Mouse (Mus musculus): ENCODE measurements around the gene Ppp2r5c. TPM values are rescaled to one million over a fixed set of nuclear protein-coding genes. Genes with fewer than 3 reads are reported as not detected.
A peak's percentile ranks its signal among the peaks of the same experiment; 100 is the strongest.

Ppp2r5c gene
- polyA plus RNA-seq, 1 experiment from 2014 or later: 66.0 TPM

- Histone ChIP-seq H3K36me3 (replicated peaks) (no peaks in the 10 kb centered on the region), H3K27ac (replicated peaks) (peak overlapping the region; percentile 76), H3K4me3 (replicated peaks) (peak overlapping the region; percentile 57; the same call in 1 of the 2 replicates), H3K9me3 (replicated peaks) (no peaks in the 10 kb centered on the region), H3K9ac (no peak overlapping the region), H3K27me3 (no peaks in the 10 kb centered on the region), H3K4me2 (peak overlapping the region; percentile 75), H3K4me1 (replicated peaks) (peaks cover 86% of the 10 kb centered on the region)
- 44% methylated on average over 8 of the region's 8 CpGs for WGBS (ENCODE audit: insufficient replicate concordance)
- ATAC-seq (ENCODE audit: insufficient read depth): peak; percentile 75
These were observed 53.2 kb downstream of the Ppp2r5c start for GRCm38 (mm10) chr12:110500095-110500494.

GRCm38 (mm10) chr12:110503406-110504144 lies 56.7 kb downstream of the Ppp2r5c start:
- no peak overlapping the region for H3K4me3 ChIP-seq (replicated peaks)
- H3K4me2 ChIP-seq: 0 out of 2 replicates have a peak overlapping the region, but pooled peaks have one; percentile 10
- no peaks in the 10 kb centered on the region for H3K27me3 ChIP-seq
- peaks cover 71% of the 10 kb centered on the region for H3K4me1 ChIP-seq (replicated peaks)
- H3K9me3 ChIP-seq (replicated peaks): no peaks in the 10 kb centered on the region
- H3K36me3 ChIP-seq (replicated peaks): no peaks in the 10 kb centered on the region
- H3K9ac ChIP-seq: no peak overlapping the region
- peak overlapping the region; percentile 38; the same call in 1 of the 2 replicates for H3K27ac ChIP-seq (replicated peaks)
- 50% methylated on average over 8 of the region's 8 CpGs for WGBS (ENCODE audit: insufficient replicate concordance)
- ATAC-seq (ENCODE audit: insufficient read depth): no peak

GRCm38 (mm10) chr12:110504145-110504490 lies 57.2 kb downstream of the Ppp2r5c start:
- Histone ChIP-seq H3K4me2 (no peak overlapping the region), H3K27ac (replicated peaks) (no peak overlapping the region), H3K36me3 (replicated peaks) (no peaks in the 10 kb centered on the region), H3K27me3 (no peaks in the 10 kb centered on the region), H3K4me1 (replicated peaks) (peaks cover 71% of the 10 kb centered on the region), H3K9ac (no peak overlapping the region), H3K9me3 (replicated peaks) (no peaks in the 10 kb centered on the region), H3K4me3 (replicated peaks) (no peak overlapping the region)
- ATAC-seq (ENCODE audit: insufficient read depth): no peak
- WGBS (ENCODE audit: insufficient replicate concordance): 74% methylated on average over 9 of the region's 9 CpGs

GRCm38 (mm10) chr12:110504793-110505192 lies 57.9 kb downstream of the Ppp2r5c start:
- no peak for ATAC-seq (ENCODE audit: insufficient read depth)

GRCm38 (mm10) chr12:110506046-110506445 lies 59.1 kb downstream of the Ppp2r5c start:
- ATAC-seq (ENCODE audit: insufficient read depth): no peak
- no peak overlapping the region for H3K4me2 ChIP-seq
- H3K4me1 ChIP-seq (replicated peaks): peaks cover 64% of the 10 kb centered on the region

More at GRCm38 (mm10) chr12:110504793-110505192, 57.9 kb downstream of the Ppp2r5c start:
- Histone ChIP-seq H3K27ac (replicated peaks) (no peak overlapping the region), H3K4me1 (replicated peaks) (peaks cover 71% of the 10 kb centered on the region), H3K4me2 (no peak overlapping the region), H3K4me3 (replicated peaks) (no peak overlapping the region), H3K27me3 (no peaks in the 10 kb centered on the region), H3K9ac (no peak overlapping the region), H3K9me3 (replicated peaks) (no peaks in the 10 kb centered on the region), H3K36me3 (replicated peaks) (no peaks in the 10 kb centered on the region)
- 51% methylated on average over 3 of the region's 3 CpGs for WGBS (ENCODE audit: insufficient replicate concordance)

GRCm38 (mm10) chr12:110507714-110508297 lies 60.9 kb downstream of the Ppp2r5c start:
- no peaks in the 10 kb centered on the region for H3K9me3 ChIP-seq (replicated peaks)
- no peaks in the 10 kb centered on the region for H3K27me3 ChIP-seq
- WGBS (ENCODE audit: insufficient replicate concordance): 62% methylated on average over 9 of the region's 9 CpGs
- no peak overlapping the region for H3K4me3 ChIP-seq (replicated peaks)
- no peak overlapping the region for H3K4me2 ChIP-seq
- H3K27ac ChIP-seq (replicated peaks): no peak overlapping the region
- H3K36me3 ChIP-seq (replicated peaks): no peaks in the 10 kb centered on the region
- peaks cover 70% of the 10 kb centered on the region for H3K4me1 ChIP-seq (replicated peaks)
- ATAC-seq (ENCODE audit: insufficient read depth): no peak
- no peak overlapping the region for H3K9ac ChIP-seq

More at GRCm38 (mm10) chr12:110506046-110506445, 59.1 kb downstream of the Ppp2r5c start:
- Histone ChIP-seq H3K36me3 (replicated peaks) (no peaks in the 10 kb centered on the region), H3K9ac (no peak overlapping the region), H3K9me3 (replicated peaks) (no peaks in the 10 kb centered on the region), H3K27me3 (no peaks in the 10 kb centered on the region), H3K27ac (replicated peaks) (no peak overlapping the region), H3K4me3 (replicated peaks) (no peak overlapping the region)
- 66% methylated on average over 5 of the region's 5 CpGs for WGBS (ENCODE audit: insufficient replicate concordance)

- H3K4me1 ChIP-seq (replicated peaks): peaks cover 68% of the 10 kb centered on the region
- no peak for ATAC-seq (ENCODE audit: insufficient read depth)
- no peaks in the 10 kb centered on the region for H3K9me3 ChIP-seq (replicated peaks)
- no peak overlapping the region for H3K4me2 ChIP-seq
- no peaks in the 10 kb centered on the region for H3K27me3 ChIP-seq
- H3K9ac ChIP-seq: no peak overlapping the region
- WGBS (ENCODE audit: insufficient replicate concordance): 52% methylated on average over 5 of the region's 5 CpGs
- no peak overlapping the region for H3K4me3 ChIP-seq (replicated peaks)
- H3K36me3 ChIP-seq (replicated peaks): no peaks in the 10 kb centered on the region
- no peak overlapping the region for H3K27ac ChIP-seq (replicated peaks)
These were observed 61.8 kb downstream of the Ppp2r5c start for GRCm38 (mm10) chr12:110508680-110509079.

- no peak for ATAC-seq (ENCODE audit: insufficient read depth)
- H3K36me3 ChIP-seq (replicated peaks): no peaks in the 10 kb centered on the region
- no peak overlapping the region for H3K4me3 ChIP-seq (replicated peaks)
- no peaks in the 10 kb centered on the region for H3K27me3 ChIP-seq
- peaks cover 58% of the 10 kb centered on the region for H3K4me1 ChIP-seq (replicated peaks)
- no peak overlapping the region for H3K4me2 ChIP-seq
- H3K27ac ChIP-seq (replicated peaks): no peak overlapping the region
- no peak overlapping the region for H3K9ac ChIP-seq
- H3K9me3 ChIP-seq (replicated peaks): no peaks in the 10 kb centered on the region
- 56% methylated on average over 9 of the region's 9 CpGs for WGBS (ENCODE audit: insufficient replicate concordance)
These were observed 63.4 kb downstream of the Ppp2r5c start for GRCm38 (mm10) chr12:110510171-110510871.

GRCm38 (mm10) chr12:110511201-110511600 lies 64.3 kb downstream of the Ppp2r5c start:
- ATAC-seq (ENCODE audit: insufficient read depth): no peak
- no peak overlapping the region for H3K9ac ChIP-seq
- H3K4me3 ChIP-seq (replicated peaks): no peak overlapping the region
- H3K36me3 ChIP-seq (replicated peaks): no peaks in the 10 kb centered on the region
- H3K27ac ChIP-seq (replicated peaks): no peak overlapping the region
- no peaks in the 10 kb centered on the region for H3K9me3 ChIP-seq (replicated peaks)
- no peaks in the 10 kb centered on the region for H3K27me3 ChIP-seq
- H3K4me2 ChIP-seq: no peak overlapping the region
- 82% methylated on average over 12 of the region's 12 CpGs for WGBS (ENCODE audit: insufficient replicate concordance)
- peaks cover 61% of the 10 kb centered on the region for H3K4me1 ChIP-seq (replicated peaks)

- Histone ChIP-seq H3K4me2 (no peak overlapping the region), H3K4me1 (replicated peaks) (peaks cover 61% of the 10 kb centered on the region), H3K4me3 (replicated peaks) (no peak overlapping the region), H3K36me3 (replicated peaks) (no peaks in the 10 kb centered on the region), H3K9ac (no peak overlapping the region), H3K27me3 (no peaks in the 10 kb centered on the region), H3K27ac (replicated peaks) (no peak overlapping the region), H3K9me3 (replicated peaks) (no peaks in the 10 kb centered on the region)
- 67% methylated on average over 9 of the region's 9 CpGs for WGBS (ENCODE audit: insufficient replicate concordance)
- no peak for ATAC-seq (ENCODE audit: insufficient read depth)
These were observed 65.0 kb downstream of the Ppp2r5c start for GRCm38 (mm10) chr12:110511856-110512433.

- Histone ChIP-seq H3K4me1 (replicated peaks) (peaks cover 56% of the 10 kb centered on the region), H3K4me2 (peak overlapping the region; percentile 23), H3K27ac (replicated peaks) (no peak overlapping the region), H3K9ac (no peak overlapping the region), H3K27me3 (no peaks in the 10 kb centered on the region), H3K9me3 (replicated peaks) (no peaks in the 10 kb centered on the region), H3K36me3 (replicated peaks) (peaks cover 6% of the 10 kb centered on the region; the same call in 1 of the 2 replicates), H3K4me3 (replicated peaks) (no peak overlapping the region)
- 57% methylated on average over 7 of the region's 7 CpGs for WGBS (ENCODE audit: insufficient replicate concordance)
- no peak for ATAC-seq (ENCODE audit: insufficient read depth)
These were observed 66.0 kb downstream of the Ppp2r5c start for GRCm38 (mm10) chr12:110512884-110513283.
